Mouse (Mus musculus): ENCODE measurements around the gene Zbtb33.

The Zbtb33 gene

GRCm38 (mm10) chrX:38189552-38190457, at the start of gene Zbtb33:
Gene Zbtb33, plus strand, starts transcription at chrX:38189793.
- peak; percentile 83 to 90 for DNase-seq

- DNase-seq = no peak
Measured at GRCm38 (mm10) chrX:38159097-38159496, 30.5 kb upstream of the Zbtb33 start.

GRCm38 (mm10) chrX:38165315-38165714, 24.3 kb upstream of the Zbtb33 start:
- no peak for DNase-seq

GRCm38 (mm10) chrX:38166064-38166463, 23.5 kb upstream of the Zbtb33 start:
- no peak for DNase-seq

GRCm38 (mm10) chrX:38166592-38166991, 23.0 kb upstream of the Zbtb33 start:
- DNase-seq = no peak

- peak; percentile 33 to 50 for DNase-seq
Measured at GRCm38 (mm10) chrX:38179891-38180310, 9.7 kb upstream of the Zbtb33 start.

GRCm38 (mm10) chrX:38180656-38181607, 8.7 kb upstream of the Zbtb33 start:
- no peak for DNase-seq

GRCm38 (mm10) chrX:38181608-38182258, 7.9 kb upstream of the Zbtb33 start:
- peak; percentile 12 to 49 for DNase-seq

- DNase-seq = no peak
Measured at GRCm38 (mm10) chrX:38185520-38185919, 4.1 kb upstream of the Zbtb33 start.

- DNase-seq = no peak
Measured at GRCm38 (mm10) chrX:38190458-38190764, 818 bp downstream of the Zbtb33 start.

GRCm38 (mm10) chrX:38201816-38202215, 12.2 kb downstream of the Zbtb33 start:
- no peak for DNase-seq

- DNase-seq = no peak
Measured at GRCm38 (mm10) chrX:38207392-38207791, 17.8 kb downstream of the Zbtb33 start.

- peak; percentile 13 to 26 for DNase-seq
Measured at GRCm38 (mm10) chrX:38216986-38217675, 27.5 kb downstream of the Zbtb33 start.

GRCm38 (mm10) chrX:38217676-38217991, 28.0 kb downstream of the Zbtb33 start:
- no peak for DNase-seq

GRCm38 (mm10) chrX:38222757-38223156, 33.2 kb downstream of the Zbtb33 start:
- no peak for DNase-seq

GRCm38 (mm10) chrX:38229888-38230287, 40.3 kb downstream of the Zbtb33 start:
- DNase-seq = no peak

GRCm38 (mm10) chrX:38237731-38238130, 48.1 kb downstream of the Zbtb33 start:
- peak in 1 of 2 experiments; percentile 43 for DNase-seq
